Mouse (Mus musculus) lung, embryonic 15.5 days (tissue): ENCODE data around the gene Fbxo9. TPM values are rescaled to one million over a fixed set of nuclear protein-coding genes. Genes with fewer than 3 reads are reported as not detected.
A peak's percentile ranks its signal among the peaks of the same experiment; 100 is the strongest.

Experiments used
- ATAC-seq: fragments of 200-750 bp; cut with Nextera tagmentation; 2 replicates; pipeline ENCODE4 v1.8.0; 2017; ENCODE audit warnings: moderate number of reproducible peaks, borderline replicate concordance; ENCODE audit not compliant: low FRiP score, low TSS enrichment; ENCODE audit errors: extremely low read depth
- H3K27ac ChIP-seq: fragments of 300-500 bp; sonication (generic); 2 replicates; pipeline ENCODE4 v1.5.1; 2015; ENCODE audit warnings: moderate library complexity, mild to moderate bottlenecking, inconsistent platforms
- H3K27me3 ChIP-seq: fragments of 300-500 bp; sonication (generic); 2 replicates; pipeline ENCODE4 v1.6.1; 2015; ENCODE audit warnings: inconsistent platforms
- H3K36me3 ChIP-seq: fragments of 300-500 bp; sonication (generic); 2 replicates; pipeline ENCODE4 v1.6.1; 2015; ENCODE audit warnings: inconsistent platforms
- H3K4me1 ChIP-seq: fragments of 300-500 bp; sonication (generic); 2 replicates; pipeline ENCODE4 v1.6.1; 2015; ENCODE audit warnings: inconsistent platforms
- H3K4me2 ChIP-seq: fragments of 300-500 bp; sonication (generic); 2 replicates; pipeline ENCODE4 v1.6.1; 2015; ENCODE audit warnings: inconsistent platforms, mild to moderate bottlenecking, moderate library complexity
- H3K4me3 ChIP-seq: fragments of 300-500 bp; sonication (generic); 2 replicates; pipeline ENCODE4 v1.5.1; 2015; ENCODE audit warnings: mild to moderate bottlenecking, inconsistent platforms
- H3K9ac ChIP-seq: fragments of 300-500 bp; sonication (generic); 2 replicates; pipeline ENCODE4 v1.6.1; 2015; ENCODE audit warnings: inconsistent platforms
- H3K9me3 ChIP-seq: fragments of 300-500 bp; sonication (generic); 2 replicates; pipeline ENCODE4 v1.6.1; 2016; ENCODE audit warnings: inconsistent platforms
- WGBS: fragments of 180-500 bp; shearing (Covaris S2); methylation state at CpG from one replicate; pipeline ENCODE4 v1.1.7; 2015; 5-methylcytosine and 5-hydroxymethylcytosine counted together
- polyA plus RNA-seq: library from polyadenylated mRNA; unstranded; fragments of >200 nt; fragmentation: Nextera tagmentation; extraction: Ambion mirVana; gene quantifications from 2 replicates; pipeline ENCODE4 v1.2.1, GENCODE M21; 2015

The Fbxo9 gene
- polyA plus RNA-seq, 1 experiment from 2014 or later = 46.8 TPM

- Histone ChIP-seq H3K27ac (no peak overlapping the region), H3K36me3 (no peaks in the 10 kb centered on the region), H3K4me3 (no peak overlapping the region), H3K27me3 (no peaks in the 10 kb centered on the region), H3K4me1 (0 out of 2 replicates have a peak, but pooled peaks cover 5% of the 10 kb centered on the region), H3K9me3 (no peaks in the 10 kb centered on the region), H3K9ac (no peak overlapping the region), H3K4me2 (no peak overlapping the region)
- WGBS = 66% methylated on average over 16 of the region's 16 CpGs
- ATAC-seq = no peak
Observed at GRCm38 (mm10) chr9:78059525-78060120, 49.2 kb downstream of the Fbxo9 start.

GRCm38 (mm10) chr9:78054298-78054697 lies 54.6 kb downstream of the Fbxo9 start:
- WGBS = 75% methylated on average over 3 of the region's 3 CpGs
- Histone ChIP-seq H3K27me3 (no peaks in the 10 kb centered on the region), H3K4me3 (no peak overlapping the region), H3K27ac (no peak overlapping the region), H3K9me3 (no peaks in the 10 kb centered on the region), H3K9ac (no peak overlapping the region), H3K4me1 (no peaks in the 10 kb centered on the region), H3K36me3 (no peaks in the 10 kb centered on the region), H3K4me2 (no peak overlapping the region)
- ATAC-seq = no peak

GRCm38 (mm10) chr9:78053821-78054220 lies 55.0 kb downstream of the Fbxo9 start:
- ATAC-seq = no peak
- Histone ChIP-seq H3K36me3 (no peaks in the 10 kb centered on the region), H3K4me2 (no peak overlapping the region), H3K27ac (no peak overlapping the region), H3K4me1 (no peaks in the 10 kb centered on the region), H3K9ac (no peak overlapping the region), H3K4me3 (no peak overlapping the region), H3K27me3 (no peaks in the 10 kb centered on the region), H3K9me3 (no peaks in the 10 kb centered on the region)
- 60% methylated on average over 8 of the region's 8 CpGs for WGBS

GRCm38 (mm10) chr9:78051677-78052076 lies 57.2 kb downstream of the Fbxo9 start, which contains the start of gene Gcm1:
Gene Gcm1, plus strand, starts transcription at chr9:78051924.
- no peak for ATAC-seq

GRCm38 (mm10) chr9:78050452-78050970 lies 58.4 kb downstream of the Fbxo9 start:
- no peaks in the 10 kb centered on the region for H3K27me3 ChIP-seq
- 44% methylated on average over 5 of the region's 5 CpGs for WGBS
- H3K27ac ChIP-seq = no peak overlapping the region
- no peak overlapping the region for H3K9ac ChIP-seq
- peaks cover under 1% of the 10 kb centered on the region; the same call in 1 of the 2 replicates for H3K4me1 ChIP-seq
- no peaks in the 10 kb centered on the region for H3K9me3 ChIP-seq
- no peak overlapping the region for H3K4me3 ChIP-seq
- ATAC-seq = no peak
- H3K4me2 ChIP-seq = no peak overlapping the region
- H3K36me3 ChIP-seq = no peaks in the 10 kb centered on the region

More at GRCm38 (mm10) chr9:78051677-78052076, 57.2 kb downstream of the Fbxo9 start, which contains the start of gene Gcm1:
- Histone ChIP-seq H3K27me3 (no peaks in the 10 kb centered on the region), H3K36me3 (no peaks in the 10 kb centered on the region), H3K4me3 (no peak within 1 kb of the TSS), H3K27ac (no peak within 1 kb of the TSS), H3K9me3 (no peaks in the 10 kb centered on the region), H3K9ac (no peak within 1 kb of the TSS), H3K4me2 (no peak within 1 kb of the TSS), H3K4me1 (no peaks in the 10 kb centered on the region)
- WGBS = 38% methylated on average over 3 of the region's 3 CpGs

GRCm38 (mm10) chr9:78046755-78047154 lies 62.1 kb downstream of the Fbxo9 start:
- 41% methylated on average over 20 of the region's 20 CpGs for WGBS
- Histone ChIP-seq H3K4me1 (peaks cover 7% of the 10 kb centered on the region), H3K9ac (no peak overlapping the region), H3K9me3 (no peaks in the 10 kb centered on the region), H3K27me3 (no peaks in the 10 kb centered on the region), H3K4me2 (peak overlapping the region; percentile 13; the same call in 1 of the 2 replicates), H3K27ac (no peak overlapping the region), H3K4me3 (no peak overlapping the region), H3K36me3 (no peaks in the 10 kb centered on the region)
- no peak for ATAC-seq

GRCm38 (mm10) chr9:78045171-78045570 lies 63.7 kb downstream of the Fbxo9 start:
- Histone ChIP-seq H3K36me3 (no peaks in the 10 kb centered on the region), H3K4me3 (no peak overlapping the region), H3K9me3 (no peaks in the 10 kb centered on the region), H3K27me3 (no peaks in the 10 kb centered on the region), H3K4me2 (no peak overlapping the region), H3K27ac (peak overlapping the region; percentile 67), H3K4me1 (peaks cover 7% of the 10 kb centered on the region), H3K9ac (no peak overlapping the region)
- 29% methylated on average over 6 of the region's 6 CpGs for WGBS
- peak; percentile 46; the same call in 1 of the 2 replicates for ATAC-seq

GRCm38 (mm10) chr9:78038755-78039489 lies 69.9 kb downstream of the Fbxo9 start:
- WGBS = 37% methylated on average over 17 of the region's 18 CpGs
- H3K27me3 ChIP-seq = no peaks in the 10 kb centered on the region
- H3K4me1 ChIP-seq = no peaks in the 10 kb centered on the region
- no peak overlapping the region for H3K4me2 ChIP-seq
- no peak overlapping the region for H3K9ac ChIP-seq
- H3K27ac ChIP-seq = no peak overlapping the region
- H3K4me3 ChIP-seq = no peak overlapping the region
- ATAC-seq = peak; percentile 47; the same call in 1 of the 2 replicates
- no peaks in the 10 kb centered on the region for H3K9me3 ChIP-seq
- H3K36me3 ChIP-seq = no peaks in the 10 kb centered on the region

- no peaks in the 10 kb centered on the region for H3K27me3 ChIP-seq
- WGBS = 83% methylated on average over 8 of the region's 8 CpGs
- H3K9ac ChIP-seq = no peak overlapping the region
- no peak overlapping the region for H3K4me2 ChIP-seq
- no peaks in the 10 kb centered on the region for H3K36me3 ChIP-seq
- ATAC-seq = no peak
- H3K4me3 ChIP-seq = no peak overlapping the region
- H3K27ac ChIP-seq = no peak overlapping the region
- 0 out of 2 replicates have a peak, but pooled peaks cover 5% of the 10 kb centered on the region for H3K4me1 ChIP-seq
- no peaks in the 10 kb centered on the region for H3K9me3 ChIP-seq
Observed at GRCm38 (mm10) chr9:78035831-78036230, 73.0 kb downstream of the Fbxo9 start.

GRCm38 (mm10) chr9:78035296-78035695 lies 73.6 kb downstream of the Fbxo9 start:
- Histone ChIP-seq H3K4me1 (0 out of 2 replicates have a peak, but pooled peaks cover 5% of the 10 kb centered on the region), H3K27ac (no peak overlapping the region), H3K27me3 (no peaks in the 10 kb centered on the region), H3K9ac (no peak overlapping the region), H3K4me2 (no peak overlapping the region), H3K4me3 (no peak overlapping the region), H3K9me3 (no peaks in the 10 kb centered on the region), H3K36me3 (no peaks in the 10 kb centered on the region)
- ATAC-seq = no peak
- 76% methylated on average over 5 of the region's 5 CpGs for WGBS

GRCm38 (mm10) chr9:78032930-78033329 lies 75.9 kb downstream of the Fbxo9 start:
- Histone ChIP-seq H3K36me3 (no peaks in the 10 kb centered on the region), H3K4me2 (no peak overlapping the region), H3K4me3 (no peak overlapping the region), H3K9me3 (no peaks in the 10 kb centered on the region), H3K27ac (peak overlapping the region; percentile 67), H3K27me3 (no peaks in the 10 kb centered on the region), H3K4me1 (0 out of 2 replicates have a peak, but pooled peaks cover 5% of the 10 kb centered on the region), H3K9ac (no peak overlapping the region)
- 0 out of 2 replicates have a peak, but pooled peaks have one; percentile 37 for ATAC-seq
- WGBS = 51% methylated on average over 4 of the region's 4 CpGs
